Mouse (Mus musculus) right cerebral cortex, postnatal 10 days (tissue): Measurements from ENCODE around the gene Gm10645.

Source experiments
- DNase-seq, 2 experiments: peaks; one replicate each; pipeline ENCODE4 v3.0.0; 2021; ENCODE audit warnings: low spot score in 2 of 2

Gene Gm10645

DNA sequence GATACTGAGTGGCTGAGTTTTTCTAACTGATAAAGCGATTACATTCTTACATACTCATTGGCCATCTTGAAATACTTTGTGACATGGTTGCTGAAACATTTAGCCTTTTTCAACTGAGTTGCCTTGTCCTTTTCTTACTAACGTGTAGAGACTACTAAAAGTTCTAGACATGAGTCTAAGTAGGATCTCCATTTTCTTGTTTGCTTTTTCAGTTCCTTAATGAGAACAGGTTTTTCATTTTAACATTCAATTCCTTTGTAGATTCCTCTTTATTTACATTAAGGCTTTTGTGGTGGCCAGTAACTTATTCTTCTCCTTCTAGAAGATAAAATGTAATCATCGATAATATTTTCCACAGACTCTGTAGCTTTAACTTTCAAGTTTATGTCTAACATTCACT is 3.2 kb upstream of the Gm10645 start:
- no peak for DNase-seq

DNA sequence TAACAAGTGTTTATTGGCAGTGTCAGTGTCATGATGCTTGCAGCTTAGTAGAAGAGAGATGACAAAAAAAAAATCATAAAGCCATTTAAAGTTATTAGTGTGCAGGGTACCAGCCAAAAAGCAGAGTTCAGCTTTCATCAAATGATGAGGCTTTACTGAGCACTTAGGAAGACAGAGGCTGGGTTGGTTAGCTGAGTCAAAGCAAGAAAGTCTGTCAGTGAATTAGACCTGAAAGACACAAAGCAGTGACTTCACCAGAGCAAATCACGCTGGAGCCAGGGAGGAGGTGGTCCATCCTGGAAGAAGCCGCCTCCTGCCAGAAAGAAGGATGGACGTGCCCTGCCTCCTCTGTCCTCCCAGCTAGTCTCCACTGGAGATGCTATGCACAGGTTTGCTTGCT is 2.0 kb upstream of the Gm10645 start:
- no peak for DNase-seq

- DNase-seq, result peak; percentile 79 to 82
Measured at GRCm38 (mm10) chr8:83165235-83165930, 587 bp downstream of the Gm10645 start, which contains the start of gene Tbc1d9. Gene Tbc1d9, plus strand, starts transcription at chr8:83165352.

- no peak for DNase-seq
Measured at GRCm38 (mm10) chr8:83160613-83161012, 5.4 kb downstream of the Gm10645 start.

DNA sequence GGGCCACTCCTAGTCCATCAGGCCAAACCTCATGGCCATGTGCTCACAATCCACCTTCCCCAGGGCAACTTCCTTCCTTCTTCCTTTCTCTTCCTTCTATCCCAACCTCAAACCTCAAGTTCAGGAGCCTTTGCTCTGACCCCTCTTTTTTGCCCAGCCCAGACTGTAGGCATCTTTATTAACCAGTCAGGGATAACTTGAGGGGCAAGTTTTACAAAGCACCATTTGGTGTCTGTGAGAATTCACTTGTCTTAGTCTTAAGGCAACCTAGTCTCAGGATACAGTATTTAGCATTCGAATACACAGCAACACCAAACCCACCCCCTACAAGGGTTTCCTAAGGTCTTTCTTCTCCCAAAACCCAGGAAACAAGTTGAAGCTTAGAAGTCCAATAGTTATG is 6.4 kb downstream of the Gm10645 start:
- no peak for DNase-seq

DNA sequence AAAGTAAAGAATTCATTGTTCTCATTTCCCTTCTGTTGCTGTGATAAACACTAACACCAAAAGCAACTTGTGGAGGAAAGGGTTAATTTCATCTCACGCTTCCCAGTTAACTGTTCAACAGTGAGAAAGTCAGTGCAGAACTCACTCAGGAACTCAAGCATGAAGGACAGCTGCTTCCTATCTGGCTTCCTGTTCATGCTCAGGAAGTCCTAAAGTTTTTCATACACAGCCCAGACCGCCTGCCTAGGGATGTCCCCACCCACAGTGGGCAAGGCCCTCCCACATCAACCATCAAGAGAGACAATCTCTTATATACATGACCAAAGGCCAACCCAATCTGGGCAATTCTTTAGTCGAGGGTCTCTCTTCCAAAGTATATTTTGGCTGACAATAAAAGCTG is 7.0 kb downstream of the Gm10645 start:
- DNase-seq, result no peak

GRCm38 (mm10) chr8:83155110-83155509 is 10.9 kb downstream of the Gm10645 start:
- no peak for DNase-seq

DNA sequence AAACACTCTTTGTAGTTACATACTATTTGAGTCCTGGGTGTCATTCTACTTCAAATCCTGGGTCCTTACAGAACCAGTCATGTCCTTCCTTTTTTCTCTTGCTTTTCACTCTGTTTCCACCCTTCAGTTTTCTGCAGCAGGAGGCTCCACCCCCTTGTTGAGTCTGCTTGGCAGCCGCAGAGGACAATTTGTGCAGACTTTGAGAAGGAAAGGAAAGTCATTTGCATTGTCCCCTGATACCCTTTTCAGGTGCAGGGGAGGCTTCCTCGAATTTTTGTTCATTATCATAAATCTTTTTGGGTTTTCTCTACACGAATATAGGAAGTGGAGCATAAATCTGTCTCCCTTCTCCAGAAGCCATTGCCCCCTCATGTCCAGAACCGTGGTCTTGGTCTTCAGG is 13.5 kb downstream of the Gm10645 start:
- DNase-seq, result no peak

DNA sequence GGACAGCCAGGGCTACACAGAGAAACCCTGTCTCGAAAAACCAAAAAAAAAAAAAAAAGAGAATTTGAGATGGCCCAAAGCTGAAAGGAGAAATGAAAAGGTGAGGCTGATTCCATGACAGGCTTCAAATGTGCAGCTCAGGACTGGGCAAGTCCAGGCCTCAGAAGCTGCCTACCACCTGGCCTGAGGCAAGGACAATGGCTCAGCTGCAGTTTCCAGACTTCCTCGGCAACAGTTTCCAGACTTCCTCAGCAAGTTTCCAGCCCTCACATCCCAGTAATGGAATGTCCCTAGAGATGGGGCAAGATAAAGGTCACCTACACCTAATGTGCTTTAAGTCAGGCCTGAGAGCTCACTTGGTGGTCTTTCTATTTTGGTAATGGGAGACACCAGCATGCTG is 13.9 kb downstream of the Gm10645 start:
- no peak for DNase-seq

- DNase-seq, result no peak
Measured at GRCm38 (mm10) chr8:83149124-83149523, 16.8 kb downstream of the Gm10645 start.

DNA sequence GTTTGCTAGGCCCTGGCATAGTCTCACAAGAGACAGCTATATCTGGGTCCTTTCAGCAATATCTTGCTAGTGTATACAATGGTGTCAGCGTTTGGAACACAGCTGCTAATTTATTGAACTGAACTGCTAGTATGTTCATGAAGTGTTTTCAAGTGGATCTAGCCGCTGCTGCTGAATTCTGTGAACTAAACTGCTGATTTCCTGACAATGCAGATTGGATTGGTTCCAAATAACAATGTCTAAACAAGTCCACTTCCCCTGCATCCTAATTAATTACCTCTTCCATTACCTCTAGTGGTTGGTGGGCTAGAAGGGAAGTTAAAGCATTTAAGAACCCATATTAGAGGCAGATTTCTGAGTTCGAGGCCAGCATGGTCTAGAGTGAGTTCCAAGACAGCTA is 20.5 kb downstream of the Gm10645 start:
- DNase-seq, result no peak

GRCm38 (mm10) chr8:83144601-83145000 is 21.4 kb downstream of the Gm10645 start:
- DNase-seq, result no peak

GRCm38 (mm10) chr8:83141358-83141757 is 24.6 kb downstream of the Gm10645 start:
- no peak for DNase-seq

- no peak for DNase-seq
Measured at GRCm38 (mm10) chr8:83140701-83141111, 25.3 kb downstream of the Gm10645 start.

GRCm38 (mm10) chr8:83140068-83140467 is 25.9 kb downstream of the Gm10645 start:
- DNase-seq, result no peak

DNA sequence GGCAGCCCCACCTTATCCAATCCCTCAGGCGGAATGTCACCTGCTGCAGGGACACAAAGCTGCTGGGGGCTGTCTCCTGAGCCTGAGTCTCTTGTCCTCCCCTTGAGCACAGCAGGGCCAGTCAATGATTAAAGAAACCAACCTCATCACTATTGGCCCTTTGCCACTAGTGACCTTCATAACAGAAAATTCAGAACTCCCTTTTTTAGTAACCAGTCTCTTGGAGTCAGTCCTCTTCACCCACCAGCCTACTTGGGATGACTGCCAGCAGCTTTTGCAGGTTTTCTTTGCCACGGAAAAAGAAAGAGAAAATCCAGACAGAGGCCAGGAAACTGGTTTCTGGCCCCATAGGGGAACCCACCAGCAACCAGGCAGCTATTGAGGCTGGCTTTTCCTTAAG is 30.9 kb downstream of the Gm10645 start:
- DNase-seq, result no peak
